Mouse (Mus musculus) E14TG2a.4 (cell line): ENCODE results near the gene Dpysl5.

Experiments
- H3K27me3 ChIP-seq: 2 replicates; pipeline ENCODE4 v1.6.1; 2014; ENCODE audit warnings: low read length, control low read depth; ENCODE audit not compliant: insufficient read depth
- H3K36me3 ChIP-seq: 2 replicates; pipeline ENCODE4 v1.6.1; 2014; ENCODE audit warnings: low read length, control low read depth; ENCODE audit not compliant: insufficient read depth
- H3K4me1 ChIP-seq: replicated peaks from 2 replicates; pipeline ENCODE4 v1.6.1; 2014; ENCODE audit warnings: low read depth, low read length, control low read depth
- H3K4me3 ChIP-seq: replicated peaks from 2 replicates; pipeline ENCODE4 v1.5.1; 2014; ENCODE audit warnings: mild to moderate bottlenecking, low read length
- H3K9me3 ChIP-seq: 2 replicates; pipeline ENCODE4 v1.6.1; 2014; ENCODE audit warnings: low read length, control low read depth
- CTCF ChIP-seq: conservative IDR thresholded peaks from 2 replicates; pipeline ENCODE4 v1.5.1; 2014; ENCODE audit warnings: low read length
- NANOG ChIP-seq: IDR thresholded peaks from 2 replicates; pipeline ENCODE4 v1.6.1; 2014; ENCODE audit warnings: borderline replicate concordance, low read length, mixed read lengths
- POU5F1 ChIP-seq: IDR thresholded peaks from 2 replicates; pipeline ENCODE4 v1.6.1; 2014; ENCODE audit warnings: low read length, borderline replicate concordance

The Dpysl5 gene

DNA sequence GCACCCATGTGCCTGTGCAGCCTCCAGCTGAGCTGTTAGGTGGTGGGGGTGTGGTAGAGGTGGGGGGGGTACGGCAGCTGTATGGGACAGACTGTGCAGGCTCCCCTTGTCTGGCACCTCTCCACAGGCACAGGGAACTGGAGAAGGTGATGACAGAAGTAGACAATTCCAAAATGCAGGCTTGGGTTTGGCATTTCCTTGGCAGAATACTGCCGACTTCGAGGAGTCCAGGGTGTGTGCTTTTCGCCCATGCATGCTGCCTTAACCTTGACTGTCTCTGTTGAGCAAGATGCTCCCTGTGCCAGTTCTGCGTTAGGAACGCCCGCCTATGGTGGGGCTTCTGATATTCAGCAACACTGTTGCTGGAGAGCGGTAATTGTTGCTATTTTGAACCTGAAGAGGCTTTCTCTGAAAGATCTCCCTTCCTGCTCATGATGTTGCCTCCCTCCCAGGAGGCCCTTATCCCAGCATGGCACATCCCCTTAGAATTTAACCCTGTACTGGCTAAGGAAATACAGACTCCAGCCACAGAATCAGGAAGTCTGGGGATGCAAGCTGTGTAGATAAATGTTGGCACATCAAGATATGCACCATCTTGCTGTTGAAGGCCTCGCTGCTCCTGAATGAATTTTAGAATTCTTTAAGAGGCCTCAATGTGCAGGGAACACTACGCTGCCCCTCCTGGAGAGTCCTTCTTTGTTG is 26.9 kb downstream of the Dpysl5 start:
- no peak overlapping the region for H3K4me3 ChIP-seq
- TF ChIP-seq NANOG (no peak), POU5F1 (no peak), CTCF (no peak)

GRCm38 (mm10) chr5:30739595-30739994 is 28.2 kb downstream of the Dpysl5 start:
- Histone ChIP-seq H3K4me1 (peaks cover 42% of the 10 kb centered on the region), H3K36me3 (no peaks in the 10 kb centered on the region), H3K9me3 (no peaks in the 10 kb centered on the region), H3K4me3 (no peak overlapping the region), H3K27me3 (no peaks in the 10 kb centered on the region)
- TF ChIP-seq CTCF (no peak), NANOG (no peak)

More for the DNA sequence above, 26.9 kb downstream of the Dpysl5 start:
- Histone ChIP-seq H3K9me3 (no peaks in the 10 kb centered on the region), H3K27me3 (no peaks in the 10 kb centered on the region), H3K36me3 (no peaks in the 10 kb centered on the region), H3K4me1 (peaks cover 42% of the 10 kb centered on the region)

GRCm38 (mm10) chr5:30749582-30750311 is 38.4 kb downstream of the Dpysl5 start:
- H3K4me1 ChIP-seq, result peaks cover 6% of the 10 kb centered on the region
- H3K4me3 ChIP-seq, result no peak overlapping the region
- TF ChIP-seq POU5F1, result no peak
- TF ChIP-seq CTCF, result no peak
- no peak for TF ChIP-seq NANOG
- no peaks in the 10 kb centered on the region for H3K27me3 ChIP-seq
- H3K9me3 ChIP-seq, result no peaks in the 10 kb centered on the region
- H3K36me3 ChIP-seq, result peaks cover 17% of the 10 kb centered on the region; the same call in 1 of the 2 replicates

DNA sequence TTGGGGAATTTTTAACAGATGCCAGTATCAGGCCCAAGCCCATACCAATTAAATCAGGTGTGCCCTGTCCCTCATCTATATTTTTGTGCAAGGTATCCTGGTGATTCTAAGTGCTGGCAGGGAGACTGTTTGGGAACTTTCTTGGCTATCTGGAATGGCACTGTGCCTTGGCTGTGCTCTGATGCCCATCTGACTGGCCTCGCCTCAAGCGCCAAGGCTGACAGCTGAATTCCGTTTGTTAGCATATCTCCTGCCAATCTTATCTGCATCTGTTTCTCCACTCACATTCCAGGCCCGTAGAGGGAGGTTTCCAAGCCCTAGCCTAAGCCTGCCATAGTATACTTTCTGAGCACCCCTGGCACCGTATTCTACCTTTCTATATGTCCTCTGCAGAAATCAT is 39.7 kb downstream of the Dpysl5 start:
- Histone ChIP-seq H3K4me3 (no peak overlapping the region), H3K36me3 (peaks cover 15% of the 10 kb centered on the region; the same call in 1 of the 2 replicates), H3K4me1 (peaks cover 6% of the 10 kb centered on the region), H3K9me3 (no peaks in the 10 kb centered on the region), H3K27me3 (no peaks in the 10 kb centered on the region)
- TF ChIP-seq POU5F1, result no peak
- TF ChIP-seq CTCF, result no peak
- no peak for TF ChIP-seq NANOG

GRCm38 (mm10) chr5:30753128-30753527 is 41.8 kb downstream of the Dpysl5 start:
- Histone ChIP-seq H3K27me3 (no peaks in the 10 kb centered on the region), H3K36me3 (no peaks in the 10 kb centered on the region), H3K9me3 (no peaks in the 10 kb centered on the region), H3K4me1 (peaks cover 6% of the 10 kb centered on the region), H3K4me3 (no peak overlapping the region)
- TF ChIP-seq CTCF (no peak), POU5F1 (no peak), NANOG (no peak)

- H3K4me3 ChIP-seq, result no peak overlapping the region
- TF ChIP-seq POU5F1 (no peak), NANOG (no peak), CTCF (no peak)
- H3K9me3 ChIP-seq, result no peaks in the 10 kb centered on the region
- no peaks in the 10 kb centered on the region for H3K4me1 ChIP-seq
- no peaks in the 10 kb centered on the region for H3K27me3 ChIP-seq
- H3K36me3 ChIP-seq, result no peaks in the 10 kb centered on the region
Measured at GRCm38 (mm10) chr5:30755215-30755614, 43.9 kb downstream of the Dpysl5 start.

GRCm38 (mm10) chr5:30762815-30763510 is 51.6 kb downstream of the Dpysl5 start:
- Histone ChIP-seq H3K4me1 (peaks cover 10% of the 10 kb centered on the region; the same call in 1 of the 2 replicates), H3K27me3 (0 out of 2 replicates have a peak, but pooled peaks cover 3% of the 10 kb centered on the region), H3K4me3 (no peak overlapping the region), H3K36me3 (no peaks in the 10 kb centered on the region), H3K9me3 (peaks cover 15% of the 10 kb centered on the region)
- TF ChIP-seq CTCF, result no peak
- no peak for TF ChIP-seq POU5F1
- no peak for TF ChIP-seq NANOG

DNA sequence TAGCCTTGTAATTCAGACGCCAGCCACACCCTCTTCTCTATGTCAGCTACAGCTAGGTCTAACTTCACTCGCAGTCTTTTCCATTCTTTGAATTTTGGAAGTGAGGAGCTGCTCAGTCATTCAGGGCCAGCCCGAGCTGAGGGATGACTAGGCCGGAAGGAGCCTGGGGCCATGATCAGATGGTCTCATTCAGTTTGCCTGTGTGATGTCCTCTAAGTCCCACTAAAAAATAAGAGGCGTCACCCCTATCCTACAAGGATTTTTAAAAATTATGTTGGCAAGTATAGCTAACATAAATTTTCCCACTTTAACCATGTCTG is 52.1 kb downstream of the Dpysl5 start:
- no peaks in the 10 kb centered on the region for H3K36me3 ChIP-seq
- H3K9me3 ChIP-seq, result peaks cover 15% of the 10 kb centered on the region
- H3K27me3 ChIP-seq, result 0 out of 2 replicates have a peak, but pooled peaks cover 3% of the 10 kb centered on the region
- TF ChIP-seq NANOG (no peak), POU5F1 (no peak), CTCF (no peak)
- H3K4me1 ChIP-seq, result peaks cover 12% of the 10 kb centered on the region; the same call in 1 of the 2 replicates
- no peak overlapping the region for H3K4me3 ChIP-seq
